Mouse (Mus musculus) CH12.LX (cell line): Measurements from ENCODE around the gene Anp32e.

Source experiments
- CTCF ChIP-seq, 2 experiments: IDR thresholded peaks in 1 of 2; conservative IDR thresholded peaks in 1 of 2; 2 replicates each; pipeline ENCODE4 v1.5.1; 2011 to 2012; ENCODE audit warnings: low read depth in 2 of 2, low read length in 2 of 2, improper control_type of control experiment in 1 of 2, inconsistent platforms in 1 of 2, mild to moderate bottlenecking in 1 of 2, moderate library complexity in 1 of 2
- HCFC1 ChIP-seq: IDR thresholded peaks from 2 replicates; pipeline ENCODE4 v1.6.1; 2012; ENCODE audit warnings: low read depth, mild to moderate bottlenecking, inconsistent platforms, low read length, improper control_type of control experiment
- POLR2A ChIP-seq: IDR thresholded peaks from 2 replicates; pipeline ENCODE4 v1.6.1; 2011; ENCODE audit warnings: low read depth, mild to moderate bottlenecking, improper control_type of control experiment, low read length
- SIN3A ChIP-seq: IDR thresholded peaks from 2 replicates; pipeline ENCODE4 v1.6.1; 2012; ENCODE audit warnings: low read length, improper control_type of control experiment, inconsistent platforms
- USF1 ChIP-seq: IDR thresholded peaks from 2 replicates; pipeline ENCODE4 v1.6.1; 2014; ENCODE audit warnings: low read depth, mild to moderate bottlenecking, inconsistent platforms, low read length, improper control_type of control experiment
- ZMIZ1 ChIP-seq: IDR thresholded peaks from 2 replicates; pipeline ENCODE4 v1.6.1; 2012; ENCODE audit warnings: low read depth, mild to moderate bottlenecking, inconsistent platforms, low read length, improper control_type of control experiment

DNA sequence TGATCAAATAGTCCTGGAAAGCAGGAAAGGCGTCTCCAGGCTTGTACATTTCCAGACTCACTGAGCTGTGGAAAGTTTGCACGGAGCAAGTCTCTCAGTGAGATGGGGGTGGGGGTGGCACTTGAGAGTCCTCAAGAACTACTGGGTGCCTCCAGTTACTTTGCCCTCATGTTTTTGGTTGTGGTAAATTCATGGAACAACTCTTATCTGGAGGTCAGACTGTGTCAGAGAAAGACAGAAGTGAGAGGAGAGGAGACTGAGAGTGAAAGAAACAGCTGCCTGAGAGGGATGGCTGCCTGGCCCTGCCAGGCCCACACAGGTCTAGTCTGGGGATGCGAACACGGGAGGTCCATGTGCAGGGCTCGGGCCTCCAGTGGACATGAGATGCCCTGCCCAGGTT is 26.3 kb downstream of the Anp32e start:
- TF ChIP-seq SIN3A = no peak
- no peak for TF ChIP-seq CTCF (conservative IDR thresholded peaks at IDR 0.05 in 1 of 2, IDR thresholded peaks at IDR 0.05 in 1 of 2; ENCODE audit: low read depth in 2 of 2, low read length in 2 of 2)
- no peak for TF ChIP-seq USF1
- no peak for TF ChIP-seq ZMIZ1
- TF ChIP-seq POLR2A = no peak; the same call in 1 of the 2 replicates
- no peak for TF ChIP-seq HCFC1
